Mouse (Mus musculus) embryo, embryonic 9.5 days (tissue): Measurements from ENCODE around the gene Pitpnm1.
"Not testable (repeated sequence)": the region's sequence is repeated elsewhere in the genome, so short reads cannot be mapped to it uniquely, and the experiment has no call there.

Experiments used
- DNase-seq: peaks from one replicate; pipeline ENCODE4 v3.0.0-alpha.2; 2017; ENCODE audit errors: extremely low spot score

The Pitpnm1 gene

GRCm38 (mm10) chr19:4119716-4120487 lies 20.1 kb downstream of the Pitpnm1 start:
- DNase-seq: no peak

GRCm38 (mm10) chr19:4120496-4120895 lies 20.7 kb downstream of the Pitpnm1 start:
- DNase-seq: no peak

- DNase-seq: peak; percentile 98
Measured at GRCm38 (mm10) chr19:4121097-4121805, 21.5 kb downstream of the Pitpnm1 start.

- DNase-seq: not testable (repeated sequence)
Measured at GRCm38 (mm10) chr19:4121896-4122295, 22.1 kb downstream of the Pitpnm1 start.

GRCm38 (mm10) chr19:4122411-4123370 lies 22.9 kb downstream of the Pitpnm1 start:
- no peak for DNase-seq

- no peak for DNase-seq
Measured at GRCm38 (mm10) chr19:4124432-4124831, 24.6 kb downstream of the Pitpnm1 start.

GRCm38 (mm10) chr19:4125268-4125667 lies 25.5 kb downstream of the Pitpnm1 start:
- DNase-seq: not testable (repeated sequence)

GRCm38 (mm10) chr19:4125741-4126696 lies 26.2 kb downstream of the Pitpnm1 start, which contains the start of gene Aip:
Aip (minus strand) TSS chr19:4125858.
- DNase-seq: peak; percentile 97

GRCm38 (mm10) chr19:4126759-4127495 lies 27.1 kb downstream of the Pitpnm1 start:
- no peak for DNase-seq

- DNase-seq: no peak
Measured at GRCm38 (mm10) chr19:4129462-4129861, 29.7 kb downstream of the Pitpnm1 start.

- DNase-seq: no peak
Measured at GRCm38 (mm10) chr19:4130106-4130505, 30.3 kb downstream of the Pitpnm1 start.

GRCm38 (mm10) chr19:4131075-4131474 lies 31.3 kb downstream of the Pitpnm1 start:
- no peak for DNase-seq

GRCm38 (mm10) chr19:4131768-4132167 lies 32.0 kb downstream of the Pitpnm1 start:
- DNase-seq: no peak

GRCm38 (mm10) chr19:4134354-4134753 lies 34.6 kb downstream of the Pitpnm1 start:
- DNase-seq: no peak

- not testable (repeated sequence) for DNase-seq
Measured at GRCm38 (mm10) chr19:4135229-4135962, 35.6 kb downstream of the Pitpnm1 start.

GRCm38 (mm10) chr19:4135963-4136345 lies 36.2 kb downstream of the Pitpnm1 start:
- DNase-seq: not testable (repeated sequence)

GRCm38 (mm10) chr19:4136463-4136862 lies 36.7 kb downstream of the Pitpnm1 start:
- no peak for DNase-seq

GRCm38 (mm10) chr19:4137913-4138312 lies 38.1 kb downstream of the Pitpnm1 start:
- DNase-seq: no peak

- DNase-seq: no peak
Measured at GRCm38 (mm10) chr19:4139446-4139845, 39.6 kb downstream of the Pitpnm1 start, which contains the start of gene Gpr152. Gpr152 (plus strand) TSS chr19:4139787.
